ENCODE assay signal across 11 mouse cellular contexts in genomic region chr10:21083391-21083918, GRCm38 (mm10).
DNase-seq lines count a peak whose midpoint lies in the region; ATAC-seq lines count a peak whose summit lies in the region.
"Had no signal": no experiment of that assay in that cellular context is flagged by ENCODE, and none has a peak within 500 bp of the region (broad histone marks: within the 10 kb centered on the region; RNA-seq: fewer than 3 reads in every experiment).

No protein-coding gene starts in this region.

- H3K4me1 ChIP-seq in kidney, embryonic 15.5 days: no peaks in the 10 kb centered on the region
- no peaks in the 10 kb centered on the region for H3K4me1 ChIP-seq in intestine, embryonic 15.5 days (replicated peaks)

- H3K4me2 ChIP-seq in kidney, embryonic 15.5 days: no peak overlapping the region
- H3K4me2 ChIP-seq in intestine, embryonic 15.5 days (replicated peaks): no peak overlapping the region
- H3K4me2 ChIP-seq: midbrain, embryonic 12.5 days had no signal

- DNase-seq in kidney, postnatal 10 days: peak; percentile 36
- DNase-seq in MN1 (ENCODE audit: low spot score): peak; percentile 72
- peak; percentile 71 for DNase-seq in cerebellum, adult 9-11 months
- no peak for DNase-seq in ovary, adult 18-20 months (ENCODE audit: low spot score)
- DNase-seq in gastrocnemius, postnatal 25 days: no peak
- DNase-seq: gastrocnemius, adult 2 months; right cerebral cortex, adult 18-20 months had no signal

- no peak overlapping the region for H3K4me3 ChIP-seq in kidney, embryonic 15.5 days (replicated peaks)
- no peak overlapping the region for H3K4me3 ChIP-seq in intestine, embryonic 15.5 days (replicated peaks)
- H3K4me3 ChIP-seq: gastrocnemius, adult 2 months; midbrain, embryonic 12.5 days had no signal

- no peak overlapping the region for H3K27ac ChIP-seq in kidney, embryonic 15.5 days
- no peak overlapping the region for H3K27ac ChIP-seq in intestine, embryonic 15.5 days
- H3K27ac ChIP-seq: gastrocnemius, adult 2 months; midbrain, embryonic 12.5 days had no signal

- H3K9me3 ChIP-seq in kidney, embryonic 15.5 days (replicated peaks): no peaks in the 10 kb centered on the region
- no peaks in the 10 kb centered on the region for H3K9me3 ChIP-seq in intestine, embryonic 15.5 days
- H3K9me3 ChIP-seq: midbrain, embryonic 12.5 days had no signal

- no peak overlapping the region for H3K9ac ChIP-seq in kidney, embryonic 15.5 days
- H3K9ac ChIP-seq in intestine, embryonic 15.5 days: no peak overlapping the region
- H3K9ac ChIP-seq: midbrain, embryonic 12.5 days had no signal

- ATAC-seq in kidney, embryonic 15.5 days (replicated peaks; ENCODE audit: low FRiP score): no peak
- peak; percentile 83 to 86 for ATAC-seq in hematopoietic stem cell, adult 5-6 weeks (replicated peaks in 1 of 2; ENCODE audit: insufficient read depth in 1 of 2, low FRiP score in 2 of 2, low TSS enrichment in 1 of 2, low read depth in 1 of 2, poor library complexity in 2 of 2, severe bottlenecking in 2 of 2)
- ATAC-seq in intestine, embryonic 15.5 days: no peak

- H3K36me3 ChIP-seq in kidney, embryonic 15.5 days: no peaks in the 10 kb centered on the region
- no peaks in the 10 kb centered on the region for H3K36me3 ChIP-seq in intestine, embryonic 15.5 days
- H3K36me3 ChIP-seq: midbrain, embryonic 12.5 days had no signal

- no peaks in the 10 kb centered on the region for H3K27me3 ChIP-seq in kidney, embryonic 15.5 days
- no peaks in the 10 kb centered on the region for H3K27me3 ChIP-seq in intestine, embryonic 15.5 days (replicated peaks)

- 61% methylated on average over 8 of the region's 8 CpGs for WGBS in kidney, embryonic 15.5 days
- 58% methylated on average over 8 of the region's 8 CpGs for WGBS in intestine, embryonic 15.5 days

Comparison
In these comparisons a context has a peak if more than half of its experiments do, and no peak if none do; other contexts are left out.
1. DNase-seq: peak in kidney, postnatal 10 days (single experiment), MN1 (single experiment) and cerebellum, adult 9-11 months (single experiment); none in ovary, adult 18-20 months (single experiment) and gastrocnemius, postnatal 25 days (single experiment).
2. ATAC-seq: peak in hematopoietic stem cell, adult 5-6 weeks (2 of 2); none in kidney, embryonic 15.5 days (single experiment) and intestine, embryonic 15.5 days (single experiment).